Mouse (Mus musculus) spleen, adult 2 months (tissue): ENCODE data around the gene Gabarap. TPM values are rescaled to one million over a fixed set of nuclear protein-coding genes. Genes with fewer than 3 reads are reported as not detected.

Source experiments
- DNase-seq, 2 experiments: peaks; one replicate each; pipeline versions ENCODE4 v3.0.0 to v3.0.0-alpha.2; 2012 to 2021; ENCODE audit warnings: low spot score in 2 of 2, low read depth in 1 of 2
- H3K27ac ChIP-seq: fragments of 200-500 bp; 2 replicates; pipeline ENCODE4 v1.5.1; 2012; ENCODE audit warnings: low read length, inconsistent platforms; ENCODE audit not compliant: insufficient read depth
- H3K27me3 ChIP-seq: fragments of 200-500 bp; 2 replicates; pipeline ENCODE4 v1.6.1; 2012; ENCODE audit warnings: mild to moderate bottlenecking, moderate library complexity, low read length, inconsistent platforms; ENCODE audit not compliant: control insufficient read depth, insufficient read depth
- H3K36me3 ChIP-seq: fragments of 200-500 bp; 2 replicates; pipeline ENCODE4 v1.6.1; 2012; ENCODE audit warnings: mild to moderate bottlenecking, low read length, inconsistent platforms; ENCODE audit not compliant: control insufficient read depth, insufficient read depth
- H3K4me1 ChIP-seq: fragments of 200-500 bp; 2 replicates; pipeline ENCODE4 v1.6.1; 2011; ENCODE audit warnings: inconsistent platforms; ENCODE audit not compliant: control insufficient read depth, insufficient read depth, insufficient read length
- H3K4me3 ChIP-seq: fragments of 200-500 bp; 2 replicates; pipeline ENCODE4 v1.5.1; 2011; ENCODE audit warnings: mild to moderate bottlenecking, inconsistent platforms; ENCODE audit not compliant: insufficient read depth, insufficient read length; ENCODE audit errors: extremely low read depth
- CTCF ChIP-seq: fragments of 200-500 bp; IDR thresholded peaks from 2 replicates; pipeline ENCODE4 v1.5.1; 2011; ENCODE audit warnings: mild to moderate bottlenecking, inconsistent platforms; ENCODE audit not compliant: insufficient read depth, insufficient read length, insufficient replicate concordance; ENCODE audit errors: extremely low read depth
- POLR2A ChIP-seq: fragments of 200-500 bp; IDR thresholded peaks from 2 replicates; pipeline ENCODE4 v1.6.1; 2011; ENCODE audit warnings: low read depth, low read length, inconsistent platforms
- WGBS: fragments of 180-500 bp; shearing (Covaris S2); methylation state at CpG from one replicate; pipeline ENCODE4 v1.1.7; 2018; 5-methylcytosine and 5-hydroxymethylcytosine counted together
- polyA plus RNA-seq: library from polyadenylated mRNA; depleted of rRNA; stranded (reverse); fragments of >200 nt; gene quantifications from 2 replicates; pipeline ENCODE4 v1.2.3, GENCODE M21; 2012

Gabarap gene
- polyA plus RNA-seq, 1 experiment, result 251 TPM

GRCm38 (mm10) chr11:69982225-69982624 lies 8.7 kb upstream of the Gabarap start, which contains the start of gene Elp5:
TSS of gene Elp5 (minus strand) at chr11:69982517.
- DNase-seq, result no peak
- Histone ChIP-seq H3K4me1 (peaks cover 6% of the 10 kb centered on the region; the same call in 1 of the 2 replicates), H3K27me3 (no peaks in the 10 kb centered on the region), H3K36me3 (peaks cover 15% of the 10 kb centered on the region), H3K27ac (peak within 1 kb of the TSS; percentile 50), H3K4me3 (peak within 1 kb of the TSS; percentile 84)
- TF ChIP-seq POLR2A, result no peak
- no peak for TF ChIP-seq CTCF
- 62% methylated on average over 8 of the region's 8 CpGs for WGBS

- DNase-seq, result no peak
- H3K36me3 ChIP-seq, result peaks cover 14% of the 10 kb centered on the region
- 65% methylated on average over 5 of the region's 5 CpGs for WGBS
- H3K4me3 ChIP-seq, result no peak overlapping the region
- H3K4me1 ChIP-seq, result peaks cover 6% of the 10 kb centered on the region; the same call in 1 of the 2 replicates
- no peak overlapping the region for H3K27ac ChIP-seq
- no peak for TF ChIP-seq POLR2A
- no peak for TF ChIP-seq CTCF
- no peaks in the 10 kb centered on the region for H3K27me3 ChIP-seq
Measured at GRCm38 (mm10) chr11:69982877-69983276, 8.1 kb upstream of the Gabarap start.

GRCm38 (mm10) chr11:69983377-69983776 lies 7.6 kb upstream of the Gabarap start:
- Histone ChIP-seq H3K4me3 (no peak overlapping the region), H3K27me3 (no peaks in the 10 kb centered on the region), H3K27ac (no peak overlapping the region), H3K4me1 (peaks cover 6% of the 10 kb centered on the region; the same call in 1 of the 2 replicates), H3K36me3 (peaks cover 14% of the 10 kb centered on the region)
- WGBS, result 90% methylated on average over 4 of the region's 4 CpGs
- DNase-seq, result no peak
- TF ChIP-seq CTCF, result no peak
- TF ChIP-seq POLR2A, result no peak

GRCm38 (mm10) chr11:69984431-69984830 lies 6.5 kb upstream of the Gabarap start:
- peaks cover 6% of the 10 kb centered on the region; the same call in 1 of the 2 replicates for H3K4me1 ChIP-seq
- no peaks in the 10 kb centered on the region for H3K27me3 ChIP-seq
- no peak for DNase-seq
- no peak overlapping the region for H3K27ac ChIP-seq
- TF ChIP-seq POLR2A (no peak), CTCF (no peak)
- peaks cover 17% of the 10 kb centered on the region for H3K36me3 ChIP-seq
- 92% methylated on average over 8 of the region's 8 CpGs for WGBS
- no peak overlapping the region for H3K4me3 ChIP-seq

GRCm38 (mm10) chr11:69989949-69990348 lies 994 bp upstream of the Gabarap start:
- TF ChIP-seq POLR2A, result no peak
- no peak for TF ChIP-seq CTCF
- H3K27ac ChIP-seq, result no peak overlapping the region
- H3K4me3 ChIP-seq, result no peak overlapping the region
- H3K27me3 ChIP-seq, result no peaks in the 10 kb centered on the region
- DNase-seq, result no peak
- 97% methylated on average over 8 of the region's 8 CpGs for WGBS
- H3K4me1 ChIP-seq, result peaks cover 7% of the 10 kb centered on the region; the same call in 1 of the 2 replicates
- H3K36me3 ChIP-seq, result peaks cover 25% of the 10 kb centered on the region

GRCm38 (mm10) chr11:69991711-69992110 lies 768 bp downstream of the Gabarap start:
- Histone ChIP-seq H3K4me1 (peaks cover 7% of the 10 kb centered on the region; the same call in 1 of the 2 replicates), H3K36me3 (peaks cover 19% of the 10 kb centered on the region), H3K27ac (peak overlapping the region; percentile 81), H3K27me3 (no peaks in the 10 kb centered on the region), H3K4me3 (peak overlapping the region; percentile 63)
- WGBS, result under 1% methylated on average over 15 of the region's 15 CpGs
- TF ChIP-seq CTCF, result no peak
- TF ChIP-seq POLR2A, result no peak
- DNase-seq, result no peak

- Histone ChIP-seq H3K36me3 (peaks cover 17% of the 10 kb centered on the region), H3K27me3 (no peaks in the 10 kb centered on the region), H3K4me1 (peaks cover 7% of the 10 kb centered on the region; the same call in 1 of the 2 replicates), H3K4me3 (peak overlapping the region; percentile 37; the same call in 1 of the 2 replicates), H3K27ac (no peak overlapping the region)
- TF ChIP-seq POLR2A, result no peak
- TF ChIP-seq CTCF, result no peak
- no peak for DNase-seq
- WGBS, result 75% methylated on average over 10 of the region's 10 CpGs
Measured at GRCm38 (mm10) chr11:69992396-69992795, 1.5 kb downstream of the Gabarap start.
